Mouse (Mus musculus): ENCODE results near the gene Scarf2.

Scarf2 gene

DNA sequence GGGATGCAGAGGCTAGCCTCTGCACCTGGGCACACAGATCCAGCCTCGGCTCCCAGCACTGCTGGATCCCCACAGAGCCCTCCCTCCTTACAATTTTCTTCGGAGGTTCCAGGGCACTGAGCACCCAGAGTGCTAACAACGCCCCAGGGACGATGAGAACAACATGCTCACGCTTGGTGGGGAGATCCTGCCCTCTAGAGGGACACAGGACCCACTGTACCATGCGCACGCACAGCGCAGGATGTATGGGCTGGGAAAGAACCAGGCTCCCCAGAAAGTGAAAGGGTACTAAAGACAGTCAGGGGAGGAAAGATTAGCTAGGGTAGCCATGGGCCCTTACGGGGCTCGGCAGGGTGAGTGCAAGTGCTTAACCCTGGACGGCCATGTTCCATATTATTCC, 34.7 kb downstream of the Scarf2 start:
- DNase-seq (ENCODE audit: low spot score) = no peak

DNA sequence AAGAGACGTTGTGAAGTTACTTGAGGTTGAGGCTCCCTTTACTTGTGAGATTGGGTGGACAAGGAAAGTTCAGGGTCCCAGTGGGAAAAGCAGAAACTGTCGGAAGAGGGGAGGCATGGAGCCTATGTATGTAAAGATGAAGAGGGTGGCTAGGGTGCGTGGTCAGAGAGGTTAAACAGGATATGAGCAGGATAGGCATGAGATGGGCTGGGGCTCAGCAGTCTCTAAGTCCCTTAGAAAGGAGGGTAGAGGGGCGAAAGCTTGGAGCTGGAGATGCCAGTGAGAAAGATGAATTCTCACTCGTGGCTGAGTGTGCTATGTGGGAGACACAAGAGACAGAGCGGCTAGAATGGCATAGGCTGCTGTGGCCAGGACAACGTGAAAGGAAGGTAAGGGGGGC, 35.7 kb downstream of the Scarf2 start, which contains the start of gene B830017H08Rik:
Gene B830017H08Rik (plus strand): TSS at position 301 of the 400 bp plus-strand sequence.
- DNase-seq (ENCODE audit: low spot score) = no peak

DNA sequence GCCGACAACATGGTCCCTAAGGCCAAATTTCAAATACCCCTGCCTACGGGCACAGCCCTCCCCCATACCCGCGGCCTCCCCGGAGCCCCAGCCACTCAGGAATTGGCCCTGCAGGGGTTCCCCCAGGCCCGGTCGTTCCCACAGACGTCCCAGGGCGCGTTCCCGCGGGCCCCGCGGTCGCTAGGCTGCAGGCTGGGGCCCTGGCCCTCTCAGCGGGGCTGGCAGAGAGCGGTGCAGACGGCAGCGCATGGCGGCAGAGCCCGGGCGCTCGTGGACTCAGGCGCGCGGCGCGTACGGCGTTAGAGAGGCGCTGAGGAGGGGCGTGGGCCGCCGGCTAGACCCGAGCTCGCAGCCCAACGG, 36.2 kb downstream of the Scarf2 start:
- no peak for DNase-seq (ENCODE audit: low spot score)

DNA sequence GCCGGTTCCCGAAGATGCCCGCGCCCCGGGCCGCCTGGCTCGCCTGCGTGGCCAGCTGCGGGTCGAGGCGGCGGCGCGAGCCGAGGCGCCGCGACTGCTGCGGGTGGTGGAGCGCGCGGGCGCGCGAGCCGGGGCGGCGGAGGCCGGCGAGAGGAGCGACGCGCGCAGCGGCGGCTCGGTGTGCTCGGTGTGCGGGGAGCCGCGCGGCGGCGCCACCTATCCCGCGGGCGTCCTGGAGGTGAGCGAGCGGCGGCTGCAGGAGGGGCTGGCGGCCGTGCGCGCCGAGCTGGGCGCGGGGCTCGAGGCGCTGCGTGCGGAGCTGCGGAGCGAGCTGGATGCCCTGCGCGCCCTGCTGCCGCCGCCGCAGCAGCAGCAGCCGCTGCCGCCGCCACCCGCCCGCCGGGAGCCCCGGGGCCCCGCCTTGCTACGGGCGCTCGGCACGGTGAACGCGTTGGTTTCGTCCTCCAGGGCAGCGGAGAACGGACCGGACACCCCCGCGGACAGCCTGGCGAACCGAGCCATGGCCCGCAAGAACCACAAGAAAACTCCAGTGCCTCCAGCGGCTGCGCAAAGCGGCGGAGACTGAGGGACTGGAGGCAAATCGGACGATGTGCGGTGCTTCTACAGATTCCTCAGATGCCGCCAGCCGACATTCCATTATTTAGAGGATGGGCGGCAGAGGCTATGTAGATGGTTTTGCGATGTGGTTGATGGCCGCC, 36.8 kb downstream of the Scarf2 start:
- DNase-seq (ENCODE audit: low spot score) = no peak

DNA sequence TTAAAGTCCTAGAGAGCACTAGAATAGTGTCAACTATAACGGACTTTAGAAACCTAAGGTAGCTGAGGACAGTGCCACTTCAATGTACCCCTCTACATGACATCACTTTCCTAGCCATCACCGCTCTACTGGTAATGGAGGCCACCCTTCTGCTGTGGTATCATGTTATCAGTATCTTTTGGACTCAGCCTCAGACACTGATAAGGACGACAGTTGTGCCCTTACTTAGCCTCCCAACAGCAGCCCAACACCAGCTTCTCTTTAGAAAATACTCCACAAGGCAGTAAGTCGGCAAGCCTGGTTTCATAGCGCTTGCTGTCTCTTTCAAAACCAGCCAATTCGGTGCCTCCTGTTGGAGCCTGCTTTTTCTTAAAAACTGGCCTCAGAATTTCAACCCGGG, 37.5 kb downstream of the Scarf2 start:
- DNase-seq (ENCODE audit: low spot score) = no peak

DNA sequence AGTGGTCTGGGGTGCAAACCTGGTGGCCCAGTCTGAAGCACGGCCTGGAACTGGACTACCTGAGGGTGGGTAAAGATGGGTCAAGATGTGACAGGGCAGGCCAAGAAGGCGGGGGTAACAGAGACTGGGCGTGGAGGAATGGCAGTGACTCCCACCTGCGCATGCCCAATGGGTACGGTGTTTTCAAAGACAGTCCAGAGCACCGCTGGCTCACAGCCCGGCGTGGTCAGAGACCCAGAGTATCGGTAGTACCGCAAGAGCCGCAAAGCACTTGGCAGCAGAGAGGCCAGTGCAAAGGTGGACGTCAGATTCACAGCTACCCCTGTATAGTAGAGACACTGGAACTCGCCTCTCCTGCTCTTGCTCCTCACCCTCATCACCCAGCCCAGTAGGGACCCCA, 38.4 kb downstream of the Scarf2 start:
- no peak for DNase-seq (ENCODE audit: low spot score)

DNA sequence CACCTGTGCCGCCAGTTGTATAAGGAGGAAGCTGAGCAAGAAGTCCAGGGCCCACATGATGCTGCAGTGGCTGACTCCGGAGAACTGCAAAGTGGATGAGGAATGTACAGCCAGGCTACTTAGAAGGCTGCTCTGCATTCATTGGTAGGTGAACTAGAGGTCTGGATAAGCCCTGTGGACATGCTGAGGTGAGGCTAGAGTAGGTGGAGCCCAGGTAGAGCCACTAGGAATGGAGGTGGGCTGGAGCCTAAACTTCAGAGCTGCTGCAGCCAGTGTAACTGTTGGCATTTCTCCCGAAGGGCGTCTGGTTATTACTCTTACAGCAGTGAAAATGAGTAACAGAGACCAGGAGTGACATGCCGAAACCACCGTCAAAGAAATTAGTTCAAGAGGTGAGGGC, 41.0 kb downstream of the Scarf2 start, which contains the start of gene Car15:
Gene Car15 (minus strand): TSS at position 314 of the 400 bp plus-strand sequence.
- DNase-seq (ENCODE audit: low spot score) = no peak

DNA sequence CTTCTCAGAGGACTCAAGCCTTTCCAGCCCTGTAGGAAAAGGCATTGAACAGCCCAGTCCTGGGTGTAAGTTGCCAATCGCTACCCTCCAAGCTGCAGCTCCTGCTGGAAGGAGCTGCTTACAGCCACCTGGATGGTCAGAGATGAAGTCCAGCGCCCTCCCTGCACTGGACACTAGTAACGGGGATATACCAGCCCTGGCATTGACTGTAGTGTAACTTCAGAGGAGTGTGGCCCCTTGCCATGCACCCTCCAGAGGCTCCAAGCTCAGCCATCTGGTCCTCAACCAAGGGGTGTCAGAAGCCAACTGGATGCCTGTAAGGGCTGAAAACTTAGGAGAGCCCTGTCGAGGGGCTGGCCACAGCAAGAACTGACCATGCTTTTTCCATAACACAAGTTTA, 42.9 kb downstream of the Scarf2 start:
- DNase-seq (ENCODE audit: low spot score) = no peak

DNA sequence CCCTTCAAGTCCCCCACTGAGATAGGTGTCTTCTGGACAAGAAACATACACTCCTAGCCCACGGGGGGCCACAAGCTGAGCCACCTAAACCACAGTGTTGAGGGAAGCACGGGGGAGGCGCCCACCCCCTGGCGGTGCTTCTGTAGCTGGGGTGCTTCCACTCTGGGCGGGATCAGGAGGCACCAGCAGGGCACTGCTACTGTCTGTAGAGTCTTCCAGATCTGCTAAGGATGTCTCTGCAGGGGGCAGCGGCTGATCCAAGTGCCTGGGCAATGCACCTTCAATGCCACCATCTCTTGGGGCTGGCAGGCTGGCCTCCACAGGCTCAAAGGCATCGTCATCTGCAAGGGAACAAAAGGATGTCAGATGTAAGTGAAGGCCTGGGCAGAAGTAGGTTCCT, 45.4 kb downstream of the Scarf2 start:
- DNase-seq (ENCODE audit: low spot score) = no peak

DNA sequence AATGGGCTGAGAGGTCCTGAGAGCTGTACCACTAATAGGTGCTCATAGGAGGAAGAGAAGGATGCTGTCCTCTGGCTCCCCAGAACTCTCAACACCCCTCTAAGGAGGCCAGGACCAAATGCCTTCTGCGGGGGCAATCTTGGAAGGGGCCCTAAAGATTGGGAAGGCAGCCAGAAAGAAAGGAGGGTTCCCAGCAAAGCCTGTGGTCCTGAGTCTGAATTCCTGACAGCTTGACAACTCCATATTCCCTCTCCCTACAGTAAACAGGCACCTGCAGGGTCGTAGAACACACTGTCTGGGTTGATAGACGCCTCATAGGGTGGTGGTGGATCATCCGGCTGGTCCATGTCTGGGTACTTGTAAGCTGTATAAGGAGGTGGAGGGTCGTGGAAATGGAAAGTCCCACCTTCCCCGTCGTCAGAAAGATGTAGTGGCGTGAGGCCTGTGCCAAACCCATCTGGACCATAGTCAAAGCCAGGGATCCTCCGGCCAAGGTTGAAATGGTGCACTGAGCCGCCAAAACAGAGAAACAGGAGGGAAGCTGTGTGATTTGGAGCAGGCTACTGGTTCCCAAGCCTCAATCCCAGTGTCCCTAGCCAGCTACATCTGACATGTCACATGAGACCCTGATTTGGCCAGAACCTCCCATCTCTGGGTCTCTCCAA, 46.8 kb downstream of the Scarf2 start:
- DNase-seq (ENCODE audit: low spot score) = no peak

DNA sequence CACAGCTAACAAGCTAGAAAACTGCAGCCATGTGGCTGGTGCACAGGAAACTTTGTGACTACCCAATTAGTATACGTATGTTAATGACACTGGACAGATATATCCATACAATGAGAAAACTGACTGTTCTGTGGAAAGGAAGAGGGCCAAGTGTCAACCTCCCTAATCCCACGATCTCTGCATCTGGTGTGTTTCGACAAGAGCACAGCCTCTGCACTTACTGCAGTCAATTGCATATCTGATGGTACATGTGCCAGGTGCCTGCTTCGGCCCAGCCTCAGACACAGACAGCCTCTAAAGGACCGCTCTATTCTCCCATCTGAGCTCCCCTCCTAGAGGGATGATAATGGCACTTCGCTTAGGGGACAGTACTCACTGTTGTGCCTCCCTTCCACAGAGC, 51.3 kb downstream of the Scarf2 start:
- no peak for DNase-seq (ENCODE audit: low spot score)

DNA sequence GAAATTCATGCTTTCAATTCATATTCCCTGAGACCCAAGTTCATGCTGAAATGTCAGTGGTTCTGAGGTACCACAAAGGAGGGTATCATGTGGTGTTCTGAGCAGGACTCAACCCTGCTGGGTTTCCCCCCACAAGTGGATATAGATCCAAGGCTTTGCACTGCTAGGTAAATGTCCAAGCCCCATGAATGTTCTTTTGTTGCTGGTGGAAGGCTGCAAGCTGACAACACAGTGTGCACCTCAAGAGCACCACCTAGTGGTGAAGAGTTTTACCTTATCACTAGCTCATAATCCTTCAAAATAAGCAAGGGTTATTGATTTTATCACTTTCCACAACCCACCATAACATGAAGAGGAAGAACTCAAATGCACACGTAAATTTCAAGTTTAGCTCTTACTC, 51.8 kb downstream of the Scarf2 start:
- no peak for DNase-seq (ENCODE audit: low spot score)

DNA sequence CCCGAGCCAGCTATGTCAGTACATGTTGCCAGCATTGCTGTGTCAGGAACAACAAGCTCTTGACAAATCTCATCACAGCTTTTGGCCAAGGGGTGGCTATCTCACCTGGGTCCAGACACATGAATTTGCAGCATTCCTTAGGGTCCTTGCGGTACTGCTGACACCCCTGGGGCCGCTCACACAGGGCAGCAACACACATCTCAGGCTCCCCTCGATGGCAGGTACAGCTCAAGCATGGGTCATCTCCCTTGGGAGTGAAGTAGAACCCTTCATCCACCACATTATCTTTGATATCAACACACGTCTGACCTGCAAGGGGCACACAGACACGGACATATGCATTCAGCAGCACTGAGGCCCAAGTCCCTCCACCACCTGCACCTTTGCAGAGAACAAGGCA, 52.4 kb downstream of the Scarf2 start:
- no peak for DNase-seq (ENCODE audit: low spot score)

DNA sequence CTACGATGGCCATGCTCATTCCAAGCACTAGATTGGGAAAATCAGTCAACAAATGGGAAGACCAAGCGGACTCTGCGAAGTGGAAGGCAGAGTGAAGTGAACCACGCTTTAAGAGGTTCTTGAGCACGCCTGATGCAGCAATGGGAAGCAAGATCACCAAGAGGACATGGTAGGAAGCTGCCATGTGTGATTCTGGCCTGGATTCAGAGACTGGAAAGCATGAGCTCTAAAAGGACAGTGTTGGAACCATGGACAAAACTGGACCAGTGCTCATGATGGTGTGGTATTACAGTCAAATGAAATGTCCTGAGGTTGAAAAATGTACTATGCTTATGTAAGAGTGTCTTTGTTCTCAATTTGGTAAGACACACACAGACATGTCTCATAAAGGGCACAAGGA, 54.2 kb downstream of the Scarf2 start:
- DNase-seq (ENCODE audit: low spot score) = no peak

DNA sequence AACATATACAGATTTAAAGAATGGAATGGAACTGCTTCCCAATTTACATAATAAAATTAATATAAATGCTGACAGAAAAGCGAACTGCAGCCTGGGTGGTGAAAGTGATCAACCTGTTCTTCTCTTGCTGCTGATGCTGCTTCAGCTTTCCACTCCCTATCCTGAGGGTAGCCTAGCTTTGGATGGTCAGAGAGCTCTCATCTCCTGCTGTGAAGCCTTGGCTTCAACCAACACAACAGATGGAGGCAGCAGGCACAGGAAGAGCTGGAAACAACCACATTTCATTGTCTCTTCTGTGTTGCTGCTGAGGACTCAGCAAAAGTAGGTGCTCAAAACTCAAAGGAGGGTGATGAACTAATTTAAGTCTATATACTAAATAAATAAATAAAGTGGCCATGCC, 54.8 kb downstream of the Scarf2 start:
- no peak for DNase-seq (ENCODE audit: low spot score)

DNA sequence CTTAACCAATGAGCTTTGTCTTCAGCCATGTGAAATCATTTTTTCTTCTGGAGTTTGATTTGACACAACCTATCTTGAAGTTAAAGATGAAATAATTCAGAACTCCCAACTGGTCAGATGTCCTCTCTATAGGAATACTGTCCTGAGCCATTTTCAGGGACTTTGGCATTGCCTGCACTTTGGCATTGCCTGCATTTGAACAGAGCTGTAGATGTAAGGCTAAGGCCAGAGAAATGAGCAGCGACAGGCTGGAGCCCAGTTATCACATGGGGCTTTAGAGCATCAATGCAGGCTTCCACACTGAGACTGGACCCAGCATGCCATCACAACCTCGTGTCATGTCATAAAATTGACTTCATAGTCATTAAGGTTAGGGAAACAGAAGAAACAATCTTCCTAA, 56.2 kb downstream of the Scarf2 start:
- DNase-seq (ENCODE audit: low spot score) = no peak

DNA sequence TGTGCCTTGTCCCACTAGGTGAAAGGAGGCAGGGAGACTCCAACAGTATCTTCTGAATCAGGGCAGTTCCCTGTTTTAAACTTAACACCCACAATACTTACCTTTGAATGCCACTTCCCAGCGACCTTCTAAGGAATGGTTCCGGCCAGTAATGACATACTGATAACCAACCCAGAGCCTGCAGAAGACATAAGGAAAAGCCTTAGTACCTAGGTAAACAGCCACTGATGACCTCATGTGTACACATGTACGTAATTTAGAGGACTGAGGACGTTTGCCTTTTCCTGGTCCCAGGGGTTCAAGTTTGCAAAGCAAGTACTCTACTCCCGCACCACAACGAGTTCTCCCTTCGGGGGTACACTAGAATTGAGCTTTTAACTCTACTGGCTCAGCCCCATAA, 60.1 kb downstream of the Scarf2 start:
- DNase-seq (ENCODE audit: low spot score) = no peak

Data from ovary, postnatal 14 days (tissue).